1 mouse cellular context compared by ENCODE assay signal in the genomic region with DNA sequence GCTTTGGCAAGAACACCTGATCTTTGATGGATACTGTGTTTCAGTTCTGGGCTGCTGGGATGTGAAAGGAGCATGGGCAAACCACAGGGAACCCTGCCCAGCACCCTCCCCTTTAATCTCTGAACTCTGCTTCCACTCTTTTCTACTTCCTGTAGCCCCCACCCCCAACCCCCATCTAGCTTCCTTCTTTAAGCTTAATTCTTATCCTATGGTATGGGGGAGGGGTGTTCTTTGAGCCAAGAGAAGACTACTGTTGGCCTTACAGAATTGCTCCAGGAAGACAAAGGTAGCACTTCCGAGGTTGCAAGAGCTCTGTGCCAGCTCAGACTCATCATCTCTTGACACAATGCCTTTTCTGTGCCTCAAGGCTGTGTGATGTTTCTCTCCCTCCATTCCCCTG.
TF ChIP-seq lines count a peak whose summit lies in the region.

No protein-coding gene starts in this region.

TF ChIP-seq in CH12.LX, 34 proteins besides CTCF, POLR2A, EP300 and RAD21 (continued from another document):
- no peak for TF ChIP-seq MAX (IDR thresholded peaks at IDR 0.05; ENCODE audit: low read length)
- TF ChIP-seq E2F4 (IDR thresholded peaks at IDR 0.05; ENCODE audit: insufficient replicate concordance, low read depth, low read length): no peak
- TF ChIP-seq TBP (conservative IDR thresholded peaks at IDR 0.05; ENCODE audit: low read depth, low read length): no peak
- TF ChIP-seq PAX5 (IDR thresholded peaks at IDR 0.05; ENCODE audit: low read length): no peak
- no peak for TF ChIP-seq POLR2AphosphoS2 (IDR thresholded peaks at IDR 0.05; ENCODE audit: low read depth, low read length)
